8 mouse cellular contexts compared by ENCODE assay signal in genomic region chr9:63059234-63059842, GRCm38 (mm10).
DNase-seq lines count a peak whose midpoint lies in the region.

No protein-coding gene starts in this region.

- peak; percentile 84 for DNase-seq in MN1 (ENCODE audit: low spot score)
- peak; percentile 70 to 80 for DNase-seq in cerebellum, postnatal 10 days
- peak; percentile 78 to 86 for DNase-seq in frontal cortex, postnatal 10 days (ENCODE audit: low spot score in 2 of 2)
- peak; percentile 33 for DNase-seq in heart, postnatal 4 days
- peak; percentile 80 to 87 for DNase-seq in layer of hippocampus, adult 18-20 months (ENCODE audit: low spot score in 2 of 2)
- DNase-seq in lung, adult 18-20 months, result peak; percentile 83 to 89
- DNase-seq in ovary, postnatal 10 days (ENCODE audit: low spot score), result peak; percentile 24
- DNase-seq in urinary bladder, postnatal 25 days (ENCODE audit: low spot score), result peak; percentile 15

Comparison
In these comparisons a context has a peak if more than half of its experiments do, and no peak if none do; other contexts are left out.
1. Peak in every context shown above with its lines: DNase-seq.
2. DNase-seq: peak in every context shown above with its lines; median percentile 86 in lung, adult 18-20 months; 84 in MN1; 84 in layer of hippocampus, adult 18-20 months; 82 in frontal cortex, postnatal 10 days; 75 in cerebellum, postnatal 10 days; 33 in heart, postnatal 4 days; 24 in ovary, postnatal 10 days; 15 in urinary bladder, postnatal 25 days.